Mouse (Mus musculus) E14TG2a.4 (cell line): ENCODE results near the gene Scarb1.

Source experiments
- CTCF ChIP-seq: conservative IDR thresholded peaks from 2 replicates; pipeline ENCODE4 v1.5.1; 2014; ENCODE audit warnings: low read length
- NANOG ChIP-seq: IDR thresholded peaks from 2 replicates; pipeline ENCODE4 v1.6.1; 2014; ENCODE audit warnings: borderline replicate concordance, low read length, mixed read lengths
- POU5F1 ChIP-seq: IDR thresholded peaks from 2 replicates; pipeline ENCODE4 v1.6.1; 2014; ENCODE audit warnings: low read length, borderline replicate concordance

- TF ChIP-seq NANOG, result no peak
- TF ChIP-seq CTCF, result no peak
- TF ChIP-seq POU5F1, result no peak
These were observed 108.4 kb downstream of the Scarb1 start for GRCm38 (mm10) chr5:125232443-125232979.
